In genomic region chr4:154627419-154628142, GRCm38 (mm10) we compare ENCODE assay signal across 24 mouse cellular contexts. TPM values are rescaled to one million over a fixed set of nuclear protein-coding genes. Genes with fewer than 3 reads are reported as not detected.
DNase-seq lines count a peak whose midpoint lies in the region; ATAC-seq and TF ChIP-seq lines count a peak whose summit lies in the region.
"Had no signal": no experiment of that assay in that cellular context is flagged by ENCODE, and none has a peak within 500 bp of the region (broad histone marks: within the 10 kb centered on the region; RNA-seq: fewer than 3 reads in every experiment).

No protein-coding gene starts in this region.

- intact Hi-C loops in heart, postnatal 10 days (cut with DNase I): no loop called here
- intact Hi-C loops in left cerebral cortex, postnatal 10 days (cut with DNase I): no loop called here

- no peak overlapping the region for H3K9ac ChIP-seq in heart, postnatal 0 days (replicated peaks; ENCODE audit: low read depth, low read length)
- no peak overlapping the region for H3K9ac ChIP-seq in liver, embryonic 14.5 days (replicated peaks)
- H3K9ac ChIP-seq in intestine, embryonic 16.5 days (ENCODE audit: low read depth, low read length): 0 out of 2 replicates have a peak overlapping the region, but pooled peaks have one; percentile 1
- H3K9ac ChIP-seq: lung, embryonic 14.5 days; midbrain, embryonic 15.5 days had no signal

- peaks cover 13% of the 10 kb centered on the region; the same call in 1 of the 2 replicates for H3K27me3 ChIP-seq in heart, postnatal 0 days (ENCODE audit: control insufficient read depth, insufficient read depth, low read length)
- peaks cover 8% of the 10 kb centered on the region for H3K27me3 ChIP-seq in liver, embryonic 14.5 days (ENCODE audit: control insufficient read depth, insufficient read depth, low read length)
- H3K27me3 ChIP-seq in intestine, embryonic 16.5 days (replicated peaks; ENCODE audit: control insufficient read depth, insufficient read depth, low read length): peaks cover 15% of the 10 kb centered on the region; the same call in 1 of the 2 replicates

- H3K27ac ChIP-seq in heart, postnatal 0 days (ENCODE audit: low read depth): peak overlapping the region; percentile 34; the same call in 1 of the 2 replicates
- H3K27ac ChIP-seq in liver, embryonic 14.5 days: no peak overlapping the region
- H3K27ac ChIP-seq in intestine, embryonic 16.5 days (ENCODE audit: low read length): peak overlapping the region; percentile 13
- H3K27ac ChIP-seq: heart, adult 2 months; midbrain, embryonic 15.5 days had no signal

- DNase-seq in heart, postnatal 0 days (ENCODE audit: low spot score): no peak
- no peak for DNase-seq in heart, postnatal 10 days
- DNase-seq in liver, embryonic 14.5 days (ENCODE audit: low read depth in 3 of 3, low spot score in 3 of 3): no peak
- no peak for DNase-seq in liver
- no peak for DNase-seq in left cerebral cortex, postnatal 10 days (ENCODE audit: extremely low spot score in 1 of 2, low spot score in 2 of 2)
- DNase-seq in right cerebral cortex, postnatal 25 days: no peak
- DNase-seq: cerebellum, adult 9-10 months; gastrocnemius, postnatal 14 days; heart, adult 2 months; kidney, postnatal 25 days; lung, embryonic 14.5 days; lung, postnatal 4 days; retina, postnatal 1 day; thymus, adult 2 months had no signal

- no peak for ATAC-seq in heart, postnatal 0 days (ENCODE audit: insufficient read depth, low read depth)
- no peak for ATAC-seq in liver, embryonic 14.5 days (ENCODE audit: insufficient read depth)
- peak; percentile 73 for ATAC-seq in intestine, embryonic 16.5 days
- peak; percentile 74 for ATAC-seq in megakaryocyte progenitor cell, adult 5-6 weeks (replicated peaks; ENCODE audit: poor library complexity)
- ATAC-seq: midbrain, embryonic 15.5 days had no signal

- no peak overlapping the region for H3K4me2 ChIP-seq in heart, postnatal 0 days (ENCODE audit: low read depth, low read length)
- H3K4me2 ChIP-seq in liver, embryonic 14.5 days (ENCODE audit: low read depth): no peak overlapping the region
- H3K4me2 ChIP-seq in intestine, embryonic 16.5 days (ENCODE audit: low read depth, low read length): no peak overlapping the region
- H3K4me2 ChIP-seq: lung, embryonic 14.5 days; midbrain, embryonic 15.5 days had no signal

- WGBS in heart, postnatal 0 days: 69% methylated on average over 5 of the region's 5 CpGs
- WGBS in liver, embryonic 14.5 days (ENCODE audit: insufficient replicate concordance): 55% methylated on average over 5 of the region's 5 CpGs
- 65% methylated on average over 5 of the region's 5 CpGs for WGBS in intestine, embryonic 16.5 days

- no peak for TF ChIP-seq EP300 in heart, postnatal 0 days (IDR thresholded peaks at IDR 0.05; ENCODE audit: low read depth)
- TF ChIP-seq EP300 in liver, embryonic 14.5 days (IDR thresholded peaks at IDR 0.05; ENCODE audit: low read depth): peak; percentile 56

- no peaks in the 10 kb centered on the region for H3K9me3 ChIP-seq in heart, postnatal 0 days (replicated peaks; ENCODE audit: control insufficient read depth, low read length)
- H3K9me3 ChIP-seq in liver, embryonic 14.5 days (ENCODE audit: control insufficient read depth, low read length): no peaks in the 10 kb centered on the region
- no peaks in the 10 kb centered on the region for H3K9me3 ChIP-seq in intestine, embryonic 16.5 days (ENCODE audit: control insufficient read depth, low read length)
- H3K9me3 ChIP-seq: midbrain, embryonic 15.5 days had no signal

- no peak for TF ChIP-seq CTCF in heart, postnatal 0 days (IDR thresholded peaks at IDR 0.05; ENCODE audit: low read depth)
- no peak for TF ChIP-seq CTCF in liver, embryonic 14.5 days (IDR thresholded peaks at IDR 0.05; ENCODE audit: low read depth)

- no peak overlapping the region for H3K4me3 ChIP-seq in heart, postnatal 0 days (ENCODE audit: low read depth, low read length)
- no peak overlapping the region for H3K4me3 ChIP-seq in liver, embryonic 14.5 days (ENCODE audit: insufficient read depth in 1 of 2, low read depth in 2 of 2, low read length in 2 of 2)
- no peak overlapping the region for H3K4me3 ChIP-seq in intestine, embryonic 16.5 days (ENCODE audit: low read length)
- H3K4me3 ChIP-seq: heart, adult 2 months; midbrain, embryonic 15.5 days had no signal

- no peaks in the 10 kb centered on the region for H3K36me3 ChIP-seq in heart, postnatal 0 days (replicated peaks; ENCODE audit: control insufficient read depth, insufficient read depth, low read length)
- no peaks in the 10 kb centered on the region for H3K36me3 ChIP-seq in liver, embryonic 14.5 days (replicated peaks; ENCODE audit: control insufficient read depth, insufficient read depth, low read depth)
- no peaks in the 10 kb centered on the region for H3K36me3 ChIP-seq in intestine, embryonic 16.5 days (ENCODE audit: control insufficient read depth, insufficient read depth, low read length)
- H3K36me3 ChIP-seq: midbrain, embryonic 15.5 days had no signal

- H3K4me1 ChIP-seq in heart, postnatal 0 days (ENCODE audit: control insufficient read depth, insufficient read depth): peaks cover 50% of the 10 kb centered on the region
- peaks cover 3 to 8% of the 10 kb centered on the region in 2 experiments; a peak in 2 of 4 replicates for H3K4me1 ChIP-seq in liver, embryonic 14.5 days (replicated peaks; ENCODE audit: control insufficient read depth in 2 of 2, insufficient read depth in 2 of 2, low read length in 1 of 2)
- peaks cover 35% of the 10 kb centered on the region for H3K4me1 ChIP-seq in intestine, embryonic 16.5 days (ENCODE audit: control insufficient read depth, insufficient read depth, low read length)

RNA-seq across cellular contexts. Expression of gene Prdm16, which starts 9.1 kb away (rescaled TPM):
- 9.3 and 9.8 TPM in 2 replicates for total RNA-seq in heart, postnatal 0 days (2014; rRNA removed; ENCODE audit: low replicate concordance)
- 10.7 and 14.7 TPM in 2 replicates for polyA plus RNA-seq in heart, postnatal 0 days (2015; fragmentation: Nextera tagmentation; extraction: Ambion mirVana)
- total RNA-seq in heart, postnatal 10 days (2021): 10 to 100 TPM; 20.7 to 22.2 TPM
- polyA plus RNA-seq in liver, embryonic 14.5 days (2012; rRNA removed): 0.69 and 0.70 TPM in 2 replicates
- 0.86 and 1.6 TPM in 2 replicates for polyA plus RNA-seq in liver, embryonic 14.5 days (2014; fragmentation: Nextera tagmentation; extraction: Ambion mirVana)
- polyA plus RNA-seq in intestine, embryonic 16.5 days (2015; fragmentation: Nextera tagmentation; extraction: Ambion mirVana): 15.2 and 17.6 TPM in 2 replicates
- total RNA-seq in megakaryocyte progenitor cell, adult 5-6 weeks (2015): 0.79 and 2.1 TPM in 2 replicates
- total RNA-seq in megakaryocyte progenitor cell, adult 5-6 weeks (2017): 1.6 and 6.2 TPM in 2 replicates
- 1 to 10 TPM; 4.9 to 6.1 TPM for total RNA-seq in left cerebral cortex, postnatal 10 days (2021)

RNA-seq across cellular contexts. Expression of gene Actrt2, which starts 40.1 kb away (rescaled TPM):
- not detected in 2 replicates for total RNA-seq in heart, postnatal 0 days (2014; rRNA removed; ENCODE audit: low replicate concordance)
- polyA plus RNA-seq in heart, postnatal 0 days (2015; fragmentation: Nextera tagmentation; extraction: Ambion mirVana): not detected in 2 replicates
- not detected for total RNA-seq in heart, postnatal 10 days (2021)
- not detected in 2 replicates for polyA plus RNA-seq in liver, embryonic 14.5 days (2012; rRNA removed)
- not detected in 2 replicates for polyA plus RNA-seq in liver, embryonic 14.5 days (2014; fragmentation: Nextera tagmentation; extraction: Ambion mirVana)
- polyA plus RNA-seq in intestine, embryonic 16.5 days (2015; fragmentation: Nextera tagmentation; extraction: Ambion mirVana): not detected in 2 replicates
- total RNA-seq in megakaryocyte progenitor cell, adult 5-6 weeks (2015): not detected in 2 replicates
- total RNA-seq in megakaryocyte progenitor cell, adult 5-6 weeks (2017): not detected in 2 replicates
- not detected for total RNA-seq in left cerebral cortex, postnatal 10 days (2021)
- total RNA-seq: ES-E14; gastrocnemius, postnatal 14 days; heart, adult 2 months; hematopoietic stem cell, adult 5-6 weeks; layer of hippocampus, postnatal 10 days; left cerebral cortex, postnatal 36 days had no signal
- polyA plus RNA-seq: intestine, embryonic 14.5 days; lung, embryonic 14.5 days; midbrain, embryonic 15.5 days; stomach, embryonic 14.5 days; urinary bladder, adult 2 months had no signal

Comparison
In these comparisons a context has a peak if more than half of its experiments do, and no peak if none do; other contexts are left out.
1. ATAC-seq: peak in intestine, embryonic 16.5 days (single experiment) and megakaryocyte progenitor cell, adult 5-6 weeks (single experiment); none in heart, postnatal 0 days (single experiment) and liver, embryonic 14.5 days (single experiment).